Mouse (Mus musculus) heart, postnatal 0 days (tissue): ENCODE data around the gene Cop1.

ENCODE experiments used
- CTCF ChIP-seq: IDR thresholded peaks from 2 replicates; pipeline ENCODE4 v1.5.1; 2016; ENCODE audit warnings: antibody characterized with exemption, control low read depth, low read depth
- EP300 ChIP-seq: IDR thresholded peaks from 2 replicates; pipeline ENCODE4 v1.6.1; 2016; ENCODE audit warnings: antibody characterized with exemption, low read depth

- TF ChIP-seq CTCF = no peak
- TF ChIP-seq EP300 = no peak
Measured at GRCm38 (mm10) chr1:159313625-159314024, 81.5 kb downstream of the Cop1 start.
